Mouse (Mus musculus) midbrain, embryonic 12.5 days (tissue): ENCODE measurements around the gene Tedc1. TPM values are rescaled to one million over a fixed set of nuclear protein-coding genes. Genes with fewer than 3 reads are reported as not detected.

ENCODE experiments used
- ATAC-seq: fragments of 200-750 bp; cut with Nextera tagmentation; 2 replicates; pipeline ENCODE4 v1.8.0; 2017; ENCODE audit warnings: low read depth, moderate TSS enrichment, moderate library complexity; ENCODE audit not compliant: low FRiP score
- H3K27ac ChIP-seq: fragments of 300-500 bp; sonication (generic); replicated peaks from 2 replicates; pipeline ENCODE4 v1.5.1; 2016; ENCODE audit warnings: mild to moderate bottlenecking
- H3K27me3 ChIP-seq: fragments of 300-500 bp; sonication (generic); 2 replicates; pipeline ENCODE4 v1.6.1; 2016; ENCODE audit warnings: mild to moderate bottlenecking
- H3K36me3 ChIP-seq: fragments of 300-500 bp; sonication (generic); 2 replicates; pipeline ENCODE4 v1.6.1; 2016
- H3K4me1 ChIP-seq: fragments of 300-500 bp; sonication (generic); 2 replicates; pipeline ENCODE4 v1.6.1; 2016
- H3K4me2 ChIP-seq: fragments of 300-500 bp; sonication (generic); replicated peaks from 2 replicates; pipeline ENCODE4 v1.6.1; 2016; ENCODE audit warnings: mild to moderate bottlenecking, moderate library complexity
- H3K4me3 ChIP-seq: fragments of 300-500 bp; sonication (generic); 2 replicates; pipeline ENCODE4 v1.5.1; 2016; ENCODE audit warnings: mild to moderate bottlenecking
- H3K9ac ChIP-seq: fragments of 300-500 bp; sonication (generic); replicated peaks from 2 replicates; pipeline ENCODE4 v1.6.1; 2016; ENCODE audit warnings: mild to moderate bottlenecking, moderate library complexity
- H3K9me3 ChIP-seq: fragments of 300-500 bp; sonication (generic); 2 replicates; pipeline ENCODE4 v1.6.1; 2016; ENCODE audit warnings: mild to moderate bottlenecking
- WGBS: fragments of 180-500 bp; shearing (Covaris S2); methylation state at CpG from one replicate; pipeline ENCODE4 v1.1.7; 2016; 5-methylcytosine and 5-hydroxymethylcytosine counted together
- polyA plus RNA-seq: library from polyadenylated mRNA; unstranded; fragments of >200 nt; fragmentation: Nextera tagmentation; extraction: Ambion mirVana; gene quantifications from 2 replicates; pipeline ENCODE4 v1.2.1, GENCODE M21; 2016

The Tedc1 gene
- polyA plus RNA-seq, 1 experiment from 2014 or later = 43.5 TPM

- no peak overlapping the region for H3K4me3 ChIP-seq
- H3K27me3 ChIP-seq = peaks cover 85% of the 10 kb centered on the region
- H3K27ac ChIP-seq = no peak overlapping the region
- H3K4me2 ChIP-seq = no peak overlapping the region
- H3K9me3 ChIP-seq = no peaks in the 10 kb centered on the region
- whole genome bisulfite sequencing = 63% methylated on average over 4 of the region's 4 CpGs
- H3K4me1 ChIP-seq = peaks cover 33% of the 10 kb centered on the region
- peaks cover 15% of the 10 kb centered on the region for H3K36me3 ChIP-seq
- no peak for ATAC-seq
- H3K9ac ChIP-seq = no peak overlapping the region
These were observed 6.9 kb upstream of the Tedc1 start for GRCm38 (mm10) chr12:113149341-113149740.

- no peak for ATAC-seq
- H3K9me3 ChIP-seq = no peaks in the 10 kb centered on the region
- no peak overlapping the region for H3K9ac ChIP-seq
- no peak overlapping the region for H3K4me3 ChIP-seq
- H3K4me1 ChIP-seq = peaks cover 34% of the 10 kb centered on the region
- H3K36me3 ChIP-seq = peaks cover 9% of the 10 kb centered on the region
- H3K27me3 ChIP-seq = peaks cover 89% of the 10 kb centered on the region
- H3K27ac ChIP-seq = no peak overlapping the region
- H3K4me2 ChIP-seq = no peak overlapping the region
- WGBS = 97% methylated on average over 3 of the region's 3 CpGs
These were observed 6.3 kb upstream of the Tedc1 start for GRCm38 (mm10) chr12:113149896-113150295.

GRCm38 (mm10) chr12:113150591-113150990 is 5.6 kb upstream of the Tedc1 start:
- Histone ChIP-seq H3K4me3 (no peak overlapping the region), H3K9me3 (no peaks in the 10 kb centered on the region), H3K9ac (no peak overlapping the region), H3K27me3 (peaks cover 85% of the 10 kb centered on the region), H3K36me3 (peaks cover 2% of the 10 kb centered on the region; the same call in 1 of the 2 replicates), H3K27ac (no peak overlapping the region), H3K4me1 (peaks cover 40% of the 10 kb centered on the region), H3K4me2 (no peak overlapping the region)
- no peak for ATAC-seq
- 88% methylated on average over 4 of the region's 4 CpGs for WGBS

- no peak overlapping the region for H3K4me3 ChIP-seq
- no peak overlapping the region for H3K27ac ChIP-seq
These were observed 5.2 kb upstream of the Tedc1 start for GRCm38 (mm10) chr12:113151046-113151445.

GRCm38 (mm10) chr12:113151661-113152271 is 4.5 kb upstream of the Tedc1 start:
- Histone ChIP-seq H3K4me2 (peak overlapping the region; percentile 71), H3K9ac (peak overlapping the region; percentile 46), H3K27ac (no peak overlapping the region), H3K4me3 (peak overlapping the region; percentile 43), H3K9me3 (no peaks in the 10 kb centered on the region), H3K27me3 (peaks cover 81% of the 10 kb centered on the region), H3K36me3 (no peaks in the 10 kb centered on the region), H3K4me1 (peaks cover 38% of the 10 kb centered on the region)
- WGBS = under 1% methylated on average over 30 of the region's 36 CpGs
- no peak for ATAC-seq

More at GRCm38 (mm10) chr12:113151046-113151445, 5.2 kb upstream of the Tedc1 start:
- Histone ChIP-seq H3K9ac (no peak overlapping the region), H3K9me3 (no peaks in the 10 kb centered on the region), H3K36me3 (no peaks in the 10 kb centered on the region), H3K4me2 (no peak overlapping the region), H3K27me3 (peaks cover 82% of the 10 kb centered on the region), H3K4me1 (peaks cover 41% of the 10 kb centered on the region)
- no peak for ATAC-seq
- WGBS = 75% methylated on average over 8 of the region's 8 CpGs

GRCm38 (mm10) chr12:113152272-113152661 is 4.0 kb upstream of the Tedc1 start:
- Histone ChIP-seq H3K9ac (peak overlapping the region; percentile 46), H3K27ac (no peak overlapping the region), H3K36me3 (no peaks in the 10 kb centered on the region)

GRCm38 (mm10) chr12:113152991-113153525 is 3.2 kb upstream of the Tedc1 start:
- no peak overlapping the region for H3K9ac ChIP-seq
- H3K4me3 ChIP-seq = no peak overlapping the region
- no peaks in the 10 kb centered on the region for H3K9me3 ChIP-seq
- no peak for ATAC-seq
- 76% methylated on average over 6 of the region's 6 CpGs for WGBS
- peaks cover 48% of the 10 kb centered on the region for H3K4me1 ChIP-seq
- no peak overlapping the region for H3K27ac ChIP-seq
- no peak overlapping the region for H3K4me2 ChIP-seq
- 0 out of 2 replicates have a peak, but pooled peaks cover 2% of the 10 kb centered on the region for H3K36me3 ChIP-seq
- H3K27me3 ChIP-seq = peaks cover 69% of the 10 kb centered on the region

More at GRCm38 (mm10) chr12:113152272-113152661, 4.0 kb upstream of the Tedc1 start:
- Histone ChIP-seq H3K4me1 (peaks cover 41% of the 10 kb centered on the region), H3K4me3 (peak overlapping the region; percentile 43), H3K4me2 (peak overlapping the region; percentile 71), H3K27me3 (peaks cover 76% of the 10 kb centered on the region), H3K9me3 (no peaks in the 10 kb centered on the region)
- WGBS = 24% methylated on average over 19 of the region's 19 CpGs
- ATAC-seq = no peak

GRCm38 (mm10) chr12:113153971-113154370 is 2.2 kb upstream of the Tedc1 start:
- no peak for ATAC-seq
- WGBS = 90% methylated on average over 7 of the region's 7 CpGs
- Histone ChIP-seq H3K4me3 (no peak overlapping the region), H3K9ac (no peak overlapping the region), H3K9me3 (no peaks in the 10 kb centered on the region), H3K36me3 (0 out of 2 replicates have a peak, but pooled peaks cover 3% of the 10 kb centered on the region), H3K27me3 (peaks cover 59% of the 10 kb centered on the region), H3K27ac (no peak overlapping the region), H3K4me1 (peaks cover 40% of the 10 kb centered on the region), H3K4me2 (no peak overlapping the region)

GRCm38 (mm10) chr12:113154747-113155075 is 1.5 kb upstream of the Tedc1 start:
- no peaks in the 10 kb centered on the region for H3K9me3 ChIP-seq
- peaks cover 36% of the 10 kb centered on the region for H3K4me1 ChIP-seq
- 0 out of 2 replicates have a peak, but pooled peaks cover 3% of the 10 kb centered on the region for H3K36me3 ChIP-seq
- H3K4me2 ChIP-seq = peak overlapping the region; percentile 63
- no peak overlapping the region for H3K4me3 ChIP-seq
- H3K9ac ChIP-seq = no peak overlapping the region
- WGBS = 85% methylated on average over 6 of the region's 6 CpGs
- no peak for ATAC-seq
- no peak overlapping the region for H3K27ac ChIP-seq
- peaks cover 54% of the 10 kb centered on the region for H3K27me3 ChIP-seq

- no peaks in the 10 kb centered on the region for H3K9me3 ChIP-seq
- 0 out of 2 replicates have a peak, but pooled peaks cover 3% of the 10 kb centered on the region for H3K36me3 ChIP-seq
- H3K4me2 ChIP-seq = peak overlapping the region; percentile 63
- peaks cover 36% of the 10 kb centered on the region for H3K4me1 ChIP-seq
- WGBS = 4% methylated on average over 32 of the region's 32 CpGs
- peaks cover 50% of the 10 kb centered on the region for H3K27me3 ChIP-seq
- peak overlapping the region; percentile 56; the same call in 1 of the 2 replicates for H3K27ac ChIP-seq
- H3K9ac ChIP-seq = peak overlapping the region; percentile 57
- peak; percentile 1 for ATAC-seq
- H3K4me3 ChIP-seq = peak overlapping the region; percentile 61
These were observed 997 bp upstream of the Tedc1 start for GRCm38 (mm10) chr12:113155076-113155771.

- no peak for ATAC-seq
- H3K4me2 ChIP-seq = peak overlapping the region; percentile 85
- H3K9ac ChIP-seq = peak overlapping the region; percentile 53
- H3K4me3 ChIP-seq = peak overlapping the region; percentile 61
- no peaks in the 10 kb centered on the region for H3K9me3 ChIP-seq
- no peak overlapping the region for H3K27ac ChIP-seq
- peaks cover 7% of the 10 kb centered on the region; the same call in 1 of the 2 replicates for H3K36me3 ChIP-seq
- peaks cover 36% of the 10 kb centered on the region for H3K27me3 ChIP-seq
- under 1% methylated on average over 23 of the region's 23 CpGs for WGBS
- H3K4me1 ChIP-seq = peaks cover 32% of the 10 kb centered on the region
These were observed 314 bp downstream of the Tedc1 start for GRCm38 (mm10) chr12:113156540-113156929.

GRCm38 (mm10) chr12:113157002-113157401 is 781 bp downstream of the Tedc1 start:
- 37% methylated on average over 8 of the region's 8 CpGs for WGBS
- ATAC-seq = no peak

More at GRCm38 (mm10) chr12:113157002-113157401, 781 bp downstream of the Tedc1 start:
- Histone ChIP-seq H3K4me3 (peak overlapping the region; percentile 61), H3K9ac (peak overlapping the region; percentile 53), H3K27me3 (peaks cover 32% of the 10 kb centered on the region), H3K4me2 (peak overlapping the region; percentile 85), H3K4me1 (peaks cover 27% of the 10 kb centered on the region), H3K9me3 (no peaks in the 10 kb centered on the region), H3K36me3 (peaks cover 11% of the 10 kb centered on the region; the same call in 1 of the 2 replicates), H3K27ac (no peak overlapping the region)
